Mouse (Mus musculus) lung, postnatal 0 days (tissue): Measurements from ENCODE around the gene Dchs1.
A peak's percentile ranks its signal among the peaks of the same experiment; 100 is the strongest.

Experiments used
- CTCF ChIP-seq: IDR thresholded peaks from 2 replicates; pipeline ENCODE4 v1.5.1; 2016; ENCODE audit warnings: antibody characterized with exemption, mild to moderate bottlenecking
- EP300 ChIP-seq: IDR thresholded peaks from 2 replicates; pipeline ENCODE4 v1.6.1; 2016; ENCODE audit warnings: antibody characterized with exemption, mild to moderate bottlenecking, control low read depth

DNA sequence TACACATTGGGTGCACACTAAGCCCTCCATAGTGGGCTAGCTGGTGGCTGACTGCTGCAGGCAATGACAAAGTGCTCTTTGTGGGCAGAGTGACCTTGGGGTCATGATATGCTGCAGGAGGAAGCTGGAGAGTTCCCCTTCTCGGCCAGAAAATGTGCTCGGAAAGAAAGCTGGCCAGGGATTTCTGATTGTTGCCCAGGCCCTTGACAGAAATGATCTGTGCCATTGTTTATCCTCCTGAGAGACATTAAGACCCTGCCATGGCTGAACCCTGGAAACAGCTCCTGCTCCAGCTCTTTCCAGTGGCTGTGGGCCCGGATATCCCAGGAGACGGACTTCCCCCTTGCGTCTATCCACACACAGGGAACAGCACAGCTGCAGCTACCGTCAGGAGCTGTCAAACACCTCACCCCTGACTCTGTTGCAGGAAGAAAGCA is 19.7 kb downstream of the Dchs1 start:
- TF ChIP-seq EP300: peak; percentile 29; the same call in 1 of the 2 replicates
- no peak for TF ChIP-seq CTCF
